Mouse (Mus musculus) G1E (cell line): ENCODE results near the gene Zfp28.

Source experiments
- CTCF ChIP-seq: IDR thresholded peaks from 2 replicates; pipeline ENCODE4 v1.5.1; 2012; ENCODE audit warnings: low read depth, low read length, inconsistent platforms, mixed read lengths
- GATA1 ChIP-seq: IDR thresholded peaks from 2 replicates; pipeline ENCODE4 v1.6.1; 2012; ENCODE audit warnings: borderline replicate concordance, low read length, inconsistent platforms, mixed read lengths
- POLR2AphosphoS5 ChIP-seq: IDR thresholded peaks from 2 replicates; pipeline ENCODE4 v1.6.1; 2012; ENCODE audit warnings: low read depth, low read length, inconsistent platforms; ENCODE audit not compliant: insufficient replicate concordance

DNA sequence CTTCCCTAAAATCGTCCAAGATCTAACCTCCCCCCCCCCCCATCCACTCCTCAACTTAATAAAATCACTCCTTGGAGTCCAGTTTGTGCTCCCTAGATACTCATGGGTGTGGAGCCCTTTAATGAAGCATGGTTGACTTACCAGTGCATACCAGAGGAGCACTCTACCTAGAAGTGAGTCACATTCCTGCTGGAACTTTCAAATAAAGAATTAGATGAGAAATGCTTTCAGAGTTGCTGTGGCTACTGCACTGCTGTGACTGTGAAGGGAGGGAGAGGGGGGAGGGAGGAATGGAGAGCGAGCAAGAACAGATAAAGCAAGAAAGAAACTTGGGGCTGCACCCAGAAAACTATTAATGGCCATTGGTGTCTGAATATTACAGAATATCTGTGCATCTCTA lies 58.1 kb downstream of the Zfp28 start:
- TF ChIP-seq CTCF (no peak), GATA1 (no peak), POLR2AphosphoS5 (no peak)
